Mouse (Mus musculus) cerebellum, adult 2 months (tissue): ENCODE measurements around the gene Apoc2. TPM values are rescaled to one million over a fixed set of nuclear protein-coding genes. Genes with fewer than 3 reads are reported as not detected.
"Not testable (repeated sequence)": the region's sequence is repeated elsewhere in the genome, so short reads cannot be mapped to it uniquely, and the experiment has no call there.

Experiments
- DNase-seq, 2 experiments: peaks; one replicate each; pipeline ENCODE4 v3.0.0; 2021
- H3K27ac ChIP-seq: fragments of 200-500 bp; 2 replicates; pipeline ENCODE4 v1.5.1; 2012; ENCODE audit warnings: low read length, control low read depth, inconsistent platforms; ENCODE audit not compliant: insufficient read depth
- H3K27me3 ChIP-seq: fragments of 200-500 bp; 2 replicates; pipeline ENCODE4 v1.6.1; 2012; ENCODE audit warnings: inconsistent platforms, mild to moderate bottlenecking, low read length, moderate library complexity; ENCODE audit not compliant: control insufficient read depth, insufficient read depth
- H3K4me1 ChIP-seq: fragments of 200-500 bp; 2 replicates; pipeline ENCODE4 v1.6.1; 2011; ENCODE audit warnings: low read length; ENCODE audit not compliant: control insufficient read depth, insufficient read depth
- H3K4me3 ChIP-seq: fragments of 200-500 bp; replicated peaks from 2 replicates; pipeline ENCODE3; 2011; ENCODE audit warnings: mild to moderate bottlenecking, low read depth, low read length, control low read depth; ENCODE audit not compliant: insufficient read depth
- CTCF ChIP-seq: fragments of 200-500 bp; IDR thresholded peaks from 2 replicates; pipeline ENCODE4 v1.5.1; 2011; ENCODE audit warnings: low read depth, mild to moderate bottlenecking, control low read depth, low read length, moderate library complexity, borderline replicate concordance; ENCODE audit not compliant: insufficient read depth
- POLR2A ChIP-seq: fragments of 200-500 bp; IDR thresholded peaks from 2 replicates; pipeline ENCODE4 v1.6.1; 2011; ENCODE audit warnings: low read length, control low read depth, borderline replicate concordance; ENCODE audit not compliant: insufficient read depth
- WGBS: fragments of 180-500 bp; shearing (Covaris S2); methylation state at CpG from one replicate; pipeline ENCODE4 v1.1.7; 2018; 5-methylcytosine and 5-hydroxymethylcytosine counted together
- polyA plus RNA-seq: library from polyadenylated mRNA; depleted of rRNA; stranded (reverse); fragments of >200 nt; gene quantifications from 2 replicates; pipeline ENCODE4 v1.2.3, GENCODE M21; 2012

The Apoc2 gene
- polyA plus RNA-seq, 1 experiment: not detected

DNA sequence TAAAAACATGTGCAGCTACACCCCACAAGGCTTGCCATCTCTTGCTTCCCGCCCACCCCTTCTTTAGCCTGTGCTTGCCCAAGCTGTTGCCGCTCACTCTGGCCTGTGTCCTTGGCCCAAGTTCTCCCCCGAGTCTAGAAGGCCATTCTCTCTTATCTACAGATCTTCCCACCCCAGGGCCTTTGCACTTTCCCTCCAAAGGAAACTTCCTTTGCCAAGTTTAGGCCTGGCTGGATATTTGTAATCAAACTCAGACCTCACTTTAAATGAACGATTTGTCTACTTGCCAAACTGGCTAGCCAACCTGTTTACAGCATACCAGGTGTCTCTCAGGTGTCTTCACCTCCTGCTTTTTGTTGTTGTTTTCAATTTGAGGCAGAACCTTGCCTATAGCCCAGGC, 13.1 kb upstream of the Apoc2 start:
- WGBS: 89% methylated on average over 4 of the region's 4 CpGs
- Histone ChIP-seq H3K27me3 (no peaks in the 10 kb centered on the region; the same call in 1 of the 2 replicates), H3K4me3 (no peak overlapping the region), H3K27ac (no peak overlapping the region), H3K4me1 (no peaks in the 10 kb centered on the region)
- DNase-seq: no peak
- no peak for TF ChIP-seq CTCF
- no peak for TF ChIP-seq POLR2A

GRCm38 (mm10) chr7:19688611-19689010, 10.9 kb upstream of the Apoc2 start:
- Histone ChIP-seq H3K4me3 (no peak overlapping the region), H3K4me1 (no peaks in the 10 kb centered on the region), H3K27me3 (no peaks in the 10 kb centered on the region; the same call in 1 of the 2 replicates), H3K27ac (no peak overlapping the region)
- 89% methylated on average over 2 of the region's 2 CpGs for WGBS
- TF ChIP-seq POLR2A: no peak
- no peak for TF ChIP-seq CTCF
- no peak for DNase-seq

DNA sequence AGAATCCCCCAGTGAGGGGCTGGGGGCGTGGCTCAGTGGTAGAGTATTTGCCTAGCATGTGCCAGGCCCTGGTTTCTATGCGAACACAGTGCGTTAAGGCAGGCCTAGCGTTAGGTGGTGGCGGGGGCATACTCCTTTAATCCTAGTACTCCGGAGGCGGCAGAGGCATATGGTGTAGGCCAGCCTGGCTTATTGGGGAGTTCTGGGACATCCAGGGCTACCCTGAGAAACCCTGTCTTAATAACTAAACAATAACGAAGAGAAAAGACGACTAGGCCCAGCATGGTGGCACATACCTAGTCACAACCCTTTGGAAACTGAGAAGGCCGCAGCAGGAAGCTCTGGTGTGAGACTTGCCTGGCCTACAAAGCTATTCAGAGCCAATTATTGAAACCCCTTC, 10.4 kb upstream of the Apoc2 start:
- no peak for TF ChIP-seq CTCF
- no peak for TF ChIP-seq POLR2A
- no peak for DNase-seq
- WGBS: 88% methylated on average over 10 of the region's 10 CpGs
- no peak overlapping the region for H3K4me3 ChIP-seq
- H3K27me3 ChIP-seq: no peaks in the 10 kb centered on the region; the same call in 1 of the 2 replicates
- no peak overlapping the region for H3K27ac ChIP-seq
- no peaks in the 10 kb centered on the region for H3K4me1 ChIP-seq

DNA sequence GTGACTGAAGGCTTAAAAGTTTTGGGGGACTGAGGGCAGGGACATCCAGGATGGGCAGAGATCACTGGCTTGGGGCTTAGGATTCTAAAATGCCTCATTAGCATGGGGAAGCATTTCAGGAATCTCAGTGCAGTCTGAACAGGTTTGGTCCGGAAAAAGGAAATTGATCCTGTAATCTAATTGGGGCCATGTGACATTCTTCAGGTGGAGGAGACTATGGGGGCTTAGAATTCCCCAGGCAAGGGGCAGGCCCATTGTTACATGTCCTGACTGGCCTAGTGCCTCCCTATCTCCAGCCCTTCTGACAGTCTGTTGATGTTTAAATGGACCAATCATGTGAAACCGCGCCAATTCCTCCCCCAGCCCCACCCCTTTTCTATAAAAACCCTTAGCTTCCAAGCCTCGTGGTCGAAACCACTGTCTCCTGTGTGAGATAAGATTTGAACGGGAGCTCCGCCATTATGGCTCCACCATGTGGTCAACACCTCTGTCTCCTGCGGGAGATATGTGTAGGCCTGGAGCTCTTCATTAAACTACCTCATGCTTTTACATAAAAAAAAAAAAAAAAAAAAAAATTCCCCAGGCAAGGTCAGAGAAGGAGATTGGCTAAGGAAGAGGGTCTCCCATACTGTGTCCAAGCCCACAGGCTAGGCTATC, 9.3 kb upstream of the Apoc2 start:
- not testable (repeated sequence) for DNase-seq, H3K27me3 ChIP-seq, H3K27ac ChIP-seq, H3K4me1 ChIP-seq, H3K4me3 ChIP-seq
- 72% methylated on average over 8 of the region's 8 CpGs for WGBS

GRCm38 (mm10) chr7:19686521-19686920, 8.8 kb upstream of the Apoc2 start:
- H3K4me3 ChIP-seq: no peak overlapping the region
- 88% methylated on average over 6 of the region's 6 CpGs for WGBS
- DNase-seq: no peak
- H3K4me1 ChIP-seq: no peaks in the 10 kb centered on the region
- TF ChIP-seq POLR2A: no peak
- no peak for TF ChIP-seq CTCF
- no peaks in the 10 kb centered on the region; the same call in 1 of the 2 replicates for H3K27me3 ChIP-seq
- no peak overlapping the region for H3K27ac ChIP-seq

GRCm38 (mm10) chr7:19685374-19685773, 7.6 kb upstream of the Apoc2 start:
- Histone ChIP-seq H3K27ac (no peak overlapping the region), H3K27me3 (no peaks in the 10 kb centered on the region; the same call in 1 of the 2 replicates), H3K4me3 (no peak overlapping the region), H3K4me1 (no peaks in the 10 kb centered on the region)
- no peak for DNase-seq
- TF ChIP-seq POLR2A (no peak), CTCF (no peak)
- WGBS: 60% methylated on average over 4 of the region's 4 CpGs

DNA sequence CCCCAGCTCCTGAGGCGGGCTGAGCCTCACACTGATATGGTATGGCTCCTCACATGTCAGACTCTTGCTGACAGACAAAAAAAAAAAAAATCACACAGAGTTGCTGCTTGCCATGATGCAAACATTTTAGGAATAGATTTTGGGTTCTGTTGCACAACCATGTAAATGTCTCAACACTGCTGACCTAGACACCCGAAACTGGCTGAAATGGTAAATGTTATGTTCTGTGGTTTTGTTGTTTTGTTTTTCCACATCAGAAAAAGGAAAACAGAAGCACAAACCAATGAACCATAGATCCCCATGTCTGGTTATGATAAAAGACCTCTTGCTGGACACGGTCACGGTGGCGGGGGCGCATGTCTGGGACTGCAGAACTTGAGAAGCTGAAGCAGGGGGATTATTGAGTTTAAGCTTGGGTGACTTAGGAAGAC, 6.0 kb upstream of the Apoc2 start:
- TF ChIP-seq CTCF: no peak
- WGBS: 91% methylated on average over 6 of the region's 6 CpGs

GRCm38 (mm10) chr7:19682979-19683378, 5.2 kb upstream of the Apoc2 start:
- Histone ChIP-seq H3K4me1 (no peaks in the 10 kb centered on the region), H3K4me3 (no peak overlapping the region), H3K27ac (no peak overlapping the region), H3K27me3 (no peaks in the 10 kb centered on the region; the same call in 1 of the 2 replicates)
- TF ChIP-seq CTCF (no peak), POLR2A (no peak)
- DNase-seq: no peak
- WGBS: 79% methylated on average over 3 of the region's 3 CpGs

More for the DNA sequence above, 6.0 kb upstream of the Apoc2 start:
- Histone ChIP-seq H3K27ac (no peak overlapping the region), H3K27me3 (no peaks in the 10 kb centered on the region; the same call in 1 of the 2 replicates), H3K4me1 (no peaks in the 10 kb centered on the region), H3K4me3 (no peak overlapping the region)
- no peak for DNase-seq
